Mouse (Mus musculus) layer of hippocampus, postnatal 36 days (tissue): ENCODE data around the gene Tac4. TPM values are rescaled to one million over a fixed set of nuclear protein-coding genes. Genes with fewer than 3 reads are reported as not detected.

Experiments used
- DNase-seq, 2 experiments: peaks; one replicate each; pipeline ENCODE4 v3.0.0; 2022
- total RNA-seq, 2 experiments: library from RNA; stranded (reverse); gene quantifications; 2 replicates each; pipeline ENCODE4 v1.2.3; 2021

The Tac4 gene
- total RNA-seq, 2 experiments from 2014 or later = not detected

DNA sequence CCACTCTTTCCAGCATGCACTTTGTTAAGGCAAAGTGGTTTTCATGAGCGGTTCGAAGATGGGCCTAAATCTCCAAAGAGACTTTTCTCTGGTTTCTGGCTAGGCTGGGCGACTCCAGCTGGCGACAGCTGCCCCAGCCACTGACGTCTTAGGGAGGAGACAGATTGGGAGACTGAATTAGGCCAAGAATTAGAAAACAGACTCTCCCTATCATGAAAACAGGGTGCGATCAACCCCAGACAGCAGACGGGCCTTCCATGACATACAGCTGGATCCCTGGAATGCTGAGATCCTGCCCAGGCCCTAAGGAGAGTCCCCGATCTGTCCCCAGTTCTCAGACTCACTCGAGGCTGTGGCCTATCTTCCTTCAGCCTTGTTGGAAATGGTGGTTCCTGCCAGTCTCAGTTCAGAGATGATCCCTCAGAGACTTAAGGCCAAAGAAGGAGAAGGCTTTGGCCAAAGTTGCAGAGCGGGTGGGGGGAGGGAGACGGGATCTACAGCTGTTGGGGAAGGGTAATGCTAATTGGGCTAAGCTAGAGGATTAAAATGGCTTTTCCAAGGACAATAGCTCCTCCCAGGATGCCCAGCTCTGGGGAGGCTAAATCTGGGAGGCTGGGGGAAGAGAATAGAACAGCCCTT is 2.6 kb downstream of the Tac4 start:
- no peak for DNase-seq

DNA sequence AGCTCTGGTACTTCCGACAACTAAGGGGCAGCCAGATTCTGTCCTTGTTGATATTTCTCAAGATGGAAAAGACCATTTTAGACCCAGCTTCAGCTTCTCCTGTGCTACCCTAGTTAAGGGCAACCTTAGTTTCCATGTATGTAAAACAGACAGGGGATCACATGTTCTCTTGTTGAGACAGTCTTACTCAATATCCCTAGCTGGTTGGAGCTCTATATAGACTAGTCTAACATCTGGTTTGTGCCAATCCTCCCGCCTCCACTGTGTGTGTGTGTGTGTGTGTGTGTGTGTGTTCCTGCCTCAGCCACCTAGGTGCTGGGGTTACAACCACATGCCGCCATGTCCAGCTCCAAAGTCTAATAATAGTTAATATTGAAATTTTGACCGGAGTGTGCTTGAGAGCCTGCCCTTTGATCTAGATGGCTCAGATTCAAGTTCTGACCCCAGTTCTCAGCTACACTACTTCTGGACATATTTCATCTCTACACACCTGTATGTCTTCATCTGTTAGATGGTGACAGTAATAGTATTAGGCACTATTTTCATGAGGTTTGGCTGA is 3.2 kb downstream of the Tac4 start:
- no peak for DNase-seq

DNA sequence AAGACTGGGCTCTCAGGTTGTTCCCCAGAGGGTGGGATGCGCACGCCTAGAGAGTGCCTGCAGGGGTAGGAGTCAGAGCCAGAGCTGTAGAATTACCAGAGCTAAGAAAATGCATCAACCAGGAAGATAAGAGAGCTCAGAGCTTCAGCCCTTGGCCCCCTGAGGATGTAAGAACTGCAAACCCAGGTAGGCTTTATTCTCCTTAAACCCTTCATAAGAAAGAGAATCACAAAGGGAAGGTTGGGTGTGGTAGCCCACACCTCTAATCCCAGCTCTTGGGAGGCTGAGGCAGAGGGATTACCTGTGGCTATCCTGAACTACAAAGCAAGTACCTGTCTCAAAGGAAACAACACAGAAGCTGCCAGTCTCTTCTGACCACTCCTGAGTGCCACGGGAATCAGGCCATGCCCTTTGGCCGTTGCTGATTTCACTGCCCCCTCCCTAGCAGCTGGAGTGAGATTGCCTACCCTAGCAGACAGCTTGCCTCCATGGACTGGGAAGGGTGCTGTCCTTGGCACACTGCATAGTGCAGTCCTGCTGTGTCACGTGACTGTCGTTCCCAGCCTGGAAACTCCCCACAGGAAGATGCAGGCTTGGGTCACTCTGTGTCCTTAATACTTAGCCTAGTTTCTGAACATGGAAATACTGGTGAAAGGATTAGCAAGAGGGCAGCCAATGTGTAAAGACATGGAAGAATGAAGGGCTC is 5.4 kb downstream of the Tac4 start:
- no peak for DNase-seq

DNA sequence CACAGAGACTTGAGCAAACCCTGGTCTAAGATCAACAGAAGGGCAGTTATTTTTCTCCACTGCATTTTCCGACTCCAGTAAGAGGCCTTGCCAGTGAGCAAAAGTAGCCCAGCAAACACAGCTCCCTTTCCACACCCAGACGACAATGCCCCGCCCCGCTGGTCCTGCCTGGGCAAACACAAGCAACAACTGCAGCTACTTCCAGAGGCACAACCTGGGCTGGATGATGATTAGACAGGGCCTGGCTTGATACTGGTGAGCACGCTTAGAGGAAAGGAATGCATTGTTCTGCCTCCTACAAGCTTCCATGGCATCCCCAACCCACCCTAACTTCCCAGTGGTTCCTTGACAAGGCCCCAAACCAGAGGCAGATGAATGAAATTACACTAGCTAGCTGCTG is 12.3 kb downstream of the Tac4 start:
- no peak for DNase-seq

DNA sequence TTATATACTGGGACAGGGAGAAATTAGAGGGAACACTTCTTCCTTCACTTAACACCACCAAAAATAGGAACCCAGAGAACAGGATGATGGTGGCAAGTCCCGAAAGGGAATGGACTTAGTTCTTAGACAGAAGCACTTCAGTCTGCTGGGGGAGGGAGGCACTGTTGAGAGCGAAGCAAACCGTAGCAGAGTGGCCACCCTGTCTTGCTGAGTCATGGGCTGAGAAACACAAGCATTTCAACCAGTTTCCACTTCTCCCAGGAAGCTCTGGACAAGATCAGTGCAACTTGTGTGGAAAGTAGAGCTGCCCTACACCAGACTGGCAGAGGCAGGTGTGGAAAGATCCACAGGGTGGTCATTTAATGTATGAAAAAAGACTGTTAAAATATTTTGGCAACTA is 13.3 kb downstream of the Tac4 start:
- no peak for DNase-seq

DNA sequence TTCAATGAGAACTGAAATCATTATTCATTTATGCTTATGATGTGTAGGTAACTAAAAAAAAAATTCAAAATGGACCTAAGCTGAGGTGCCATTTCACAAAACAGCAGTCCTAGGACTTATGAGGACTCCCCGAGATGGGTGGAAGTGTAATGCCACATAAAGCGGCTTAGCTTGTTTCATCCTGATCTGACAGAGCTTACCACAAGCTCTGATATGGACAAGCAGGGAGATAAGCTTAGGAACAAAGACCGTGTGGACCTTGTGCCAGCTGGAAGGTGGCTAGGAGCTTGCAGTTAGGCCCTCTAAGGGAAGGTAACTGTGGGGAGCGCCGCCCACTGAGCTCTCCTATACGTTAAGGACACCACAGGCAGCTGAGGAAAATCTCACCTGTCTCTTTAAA is 14.7 kb downstream of the Tac4 start:
- DNase-seq = no peak

DNA sequence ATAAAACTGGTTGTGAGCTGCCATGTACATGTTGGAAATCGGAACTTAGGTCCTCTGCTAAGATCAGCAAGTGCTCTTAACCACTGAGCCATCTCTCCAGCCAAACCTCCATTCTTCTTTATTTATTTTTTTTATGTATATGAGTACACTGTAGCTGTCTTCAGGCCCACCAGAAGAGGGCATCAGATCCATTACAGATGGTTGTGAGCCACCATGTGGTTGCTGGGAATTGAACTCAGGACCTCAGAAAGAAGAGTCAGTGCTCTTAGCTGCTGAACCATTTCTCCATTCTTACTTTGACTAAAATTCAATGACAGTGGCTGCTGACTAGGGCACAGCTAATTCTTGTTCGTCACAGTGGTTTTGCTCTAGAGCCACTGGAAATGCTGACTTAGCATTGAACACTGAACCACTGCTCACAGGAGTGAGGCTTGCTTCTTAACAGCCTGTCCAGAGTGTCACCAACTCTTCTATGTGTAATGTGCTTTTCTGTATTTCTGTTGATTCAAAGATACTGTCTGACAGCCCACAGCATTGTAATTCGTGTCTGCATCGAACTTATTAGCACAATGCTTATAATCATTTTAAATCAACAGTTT is 17.8 kb downstream of the Tac4 start:
- no peak for DNase-seq

DNA sequence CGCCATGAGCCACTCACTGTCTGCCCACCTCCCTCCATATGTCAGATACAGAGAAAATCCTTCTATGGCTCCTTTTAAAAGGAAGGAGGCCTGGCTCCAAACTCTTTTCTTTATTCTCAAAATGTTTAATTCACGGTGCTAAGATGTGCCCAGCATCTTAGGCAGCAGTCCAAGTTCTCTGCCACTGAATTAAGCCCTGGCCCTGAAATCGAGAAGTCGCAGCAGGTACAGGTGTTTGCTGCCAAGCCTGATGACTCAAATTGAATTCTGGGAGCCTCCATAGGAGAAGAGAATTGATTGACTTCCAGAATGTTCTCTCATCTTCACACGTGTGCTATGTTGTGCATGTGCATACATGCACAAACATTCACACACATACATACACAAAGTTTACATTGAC is 21.0 kb downstream of the Tac4 start:
- DNase-seq = no peak

DNA sequence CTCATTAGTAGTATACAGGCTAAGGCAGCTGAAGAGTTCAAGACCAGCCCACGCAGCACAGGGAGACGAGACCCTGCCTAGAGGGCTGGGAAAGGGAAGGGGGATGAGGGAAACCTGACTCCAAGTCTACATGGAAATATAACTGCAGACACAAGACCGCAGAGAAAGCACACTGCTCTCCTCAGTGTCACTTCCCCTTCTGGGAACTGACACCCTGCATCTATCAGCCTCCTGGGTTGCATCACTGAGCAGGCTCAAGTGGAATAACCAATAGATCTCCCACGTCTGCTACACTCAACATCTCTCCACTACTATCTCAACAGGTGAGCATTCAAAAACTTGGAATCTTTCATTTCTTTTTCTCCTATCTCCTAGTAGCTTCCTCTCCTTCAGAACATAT is 30.7 kb downstream of the Tac4 start:
- DNase-seq = no peak

DNA sequence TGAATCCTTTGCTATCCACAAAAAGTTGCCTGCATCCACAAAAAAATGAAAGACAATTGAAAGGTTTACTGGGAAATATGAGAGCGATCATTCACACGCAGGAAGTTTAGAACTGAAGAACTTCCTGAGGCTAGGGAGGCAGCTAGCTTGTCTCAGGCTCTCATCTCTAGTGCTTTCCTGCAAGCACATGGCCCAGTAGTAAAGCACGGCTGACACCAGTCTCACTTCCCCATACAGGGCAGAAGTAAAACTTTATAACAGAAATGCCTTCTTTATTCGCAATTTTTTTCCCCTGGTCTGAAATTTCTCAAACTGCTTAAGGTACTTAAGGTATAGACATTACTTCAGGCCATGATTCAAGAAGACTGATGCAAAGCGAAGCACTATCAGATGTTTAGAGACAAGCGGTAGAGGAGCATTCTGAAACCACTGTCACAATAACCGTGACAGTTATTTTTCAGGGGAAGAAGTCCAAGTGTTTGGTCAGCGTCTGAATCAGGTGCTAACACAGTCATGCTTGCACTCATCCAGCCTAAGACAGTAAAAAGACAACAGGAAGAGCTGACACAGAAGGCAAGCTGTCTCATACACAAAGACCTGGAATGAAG is 31.8 kb downstream of the Tac4 start:
- DNase-seq = no peak

DNA sequence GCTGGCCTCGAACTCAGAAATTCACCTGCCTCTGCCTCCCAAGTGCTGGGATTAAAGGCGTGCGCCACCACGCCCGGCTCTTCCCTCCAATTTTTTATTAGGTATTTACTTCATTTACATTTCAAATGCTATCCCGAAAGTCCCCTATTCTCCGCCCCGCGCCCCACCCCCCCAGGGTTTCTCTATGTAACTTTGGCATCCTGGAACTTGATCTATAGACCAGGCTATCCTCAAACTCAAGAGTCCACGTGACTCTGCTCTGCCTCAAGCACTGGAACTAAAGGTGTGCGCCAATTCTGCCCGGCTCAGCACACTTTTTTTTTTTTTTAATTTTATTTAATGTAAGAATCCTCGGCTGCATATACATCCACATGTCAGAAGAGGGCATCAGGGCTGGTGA is 34.4 kb downstream of the Tac4 start:
- DNase-seq = no peak

DNA sequence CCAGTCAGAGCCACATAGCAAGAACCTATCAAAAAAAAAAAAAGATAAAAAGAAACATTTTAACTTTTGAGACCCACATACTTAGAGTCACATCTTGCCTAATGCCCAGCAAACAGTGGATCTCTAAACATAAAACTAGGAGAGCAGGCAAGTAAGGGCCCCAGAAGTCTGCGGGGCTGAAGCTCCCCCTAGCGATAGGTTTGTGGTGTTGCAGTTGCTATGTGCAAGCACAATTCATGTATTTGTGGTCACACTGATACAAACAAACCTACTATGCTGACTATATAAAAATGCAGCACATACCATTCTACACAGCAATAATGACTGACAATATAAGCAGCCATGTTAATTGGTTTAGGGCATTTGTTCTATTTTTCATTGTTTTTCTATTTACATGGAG is 36.8 kb downstream of the Tac4 start:
- DNase-seq = no peak

DNA sequence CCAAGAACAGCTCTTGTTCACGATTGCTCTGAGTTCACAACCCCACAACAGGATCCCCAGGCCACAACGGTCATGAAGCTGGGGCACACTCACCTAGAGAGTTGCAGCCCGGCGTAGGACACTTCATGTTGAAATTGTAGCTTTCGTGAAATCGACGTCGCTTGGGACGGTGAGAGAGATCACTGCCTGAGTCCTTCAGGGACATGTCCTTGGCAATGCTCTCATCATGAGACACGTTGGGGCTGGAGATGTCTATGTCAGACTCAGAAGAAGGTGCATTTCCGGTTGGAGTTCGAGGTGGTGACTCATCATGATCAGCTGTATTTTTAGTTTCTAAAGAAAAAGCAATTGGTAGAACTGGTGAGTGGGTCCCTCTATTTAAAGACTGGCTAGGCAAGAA is 38.6 kb downstream of the Tac4 start:
- no peak for DNase-seq

DNA sequence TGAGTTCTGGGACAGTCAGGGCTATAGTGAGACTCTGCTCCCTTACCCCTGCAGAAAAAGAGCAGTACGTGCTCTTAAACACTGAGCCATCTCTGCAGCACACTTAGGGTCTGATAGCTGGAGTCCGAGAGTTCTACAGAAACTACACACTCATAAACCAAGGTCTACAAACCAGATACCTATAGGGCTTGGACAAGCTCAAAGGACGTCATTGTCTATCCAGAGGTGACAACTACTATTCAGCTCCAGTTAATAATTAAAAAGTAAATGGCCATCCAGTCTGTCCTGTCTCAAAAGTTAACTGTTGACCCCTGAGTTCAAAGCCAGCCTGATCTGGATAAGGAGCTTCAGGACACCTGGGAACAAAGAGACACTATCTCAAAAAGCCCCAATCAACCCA is 40.4 kb downstream of the Tac4 start:
- no peak for DNase-seq

DNA sequence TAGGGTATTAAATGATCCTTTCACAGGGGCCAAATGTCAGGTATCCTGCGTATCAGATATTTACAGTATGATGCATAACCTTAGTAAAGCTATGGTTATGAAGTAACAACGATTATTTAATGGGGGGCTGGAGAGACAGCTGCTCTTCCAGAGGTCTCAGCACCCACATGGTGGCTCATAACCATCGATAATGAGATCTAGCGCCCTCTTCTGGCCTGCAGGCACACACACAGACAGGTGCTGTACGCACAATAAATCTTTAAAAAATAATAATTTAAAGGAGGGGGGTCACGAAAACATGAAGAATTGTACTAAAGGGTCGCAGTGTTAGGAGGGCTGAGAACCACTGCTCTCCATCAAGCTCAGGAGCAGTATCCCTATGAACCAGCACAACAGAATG is 44.3 kb downstream of the Tac4 start:
- no peak for DNase-seq

DNA sequence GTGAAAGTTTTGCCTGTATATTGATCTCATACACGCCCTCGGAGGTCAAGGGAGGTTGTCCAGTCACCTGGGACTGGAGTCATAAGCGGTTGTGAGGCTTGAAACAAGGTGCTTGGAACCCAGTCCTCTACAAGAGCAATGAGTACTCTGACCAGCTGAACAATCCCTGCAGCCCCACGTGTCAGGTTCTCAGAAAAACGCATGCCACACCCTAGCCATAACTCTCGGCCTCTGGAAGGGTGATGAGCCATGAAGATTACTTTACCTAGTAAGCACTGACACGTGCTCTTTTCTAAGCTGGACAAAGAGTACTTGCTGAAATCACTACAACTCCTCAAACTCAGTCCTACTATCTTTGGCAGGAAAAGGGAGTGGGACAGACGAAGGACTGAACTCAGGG is 46.2 kb downstream of the Tac4 start:
- DNase-seq = no peak

DNA sequence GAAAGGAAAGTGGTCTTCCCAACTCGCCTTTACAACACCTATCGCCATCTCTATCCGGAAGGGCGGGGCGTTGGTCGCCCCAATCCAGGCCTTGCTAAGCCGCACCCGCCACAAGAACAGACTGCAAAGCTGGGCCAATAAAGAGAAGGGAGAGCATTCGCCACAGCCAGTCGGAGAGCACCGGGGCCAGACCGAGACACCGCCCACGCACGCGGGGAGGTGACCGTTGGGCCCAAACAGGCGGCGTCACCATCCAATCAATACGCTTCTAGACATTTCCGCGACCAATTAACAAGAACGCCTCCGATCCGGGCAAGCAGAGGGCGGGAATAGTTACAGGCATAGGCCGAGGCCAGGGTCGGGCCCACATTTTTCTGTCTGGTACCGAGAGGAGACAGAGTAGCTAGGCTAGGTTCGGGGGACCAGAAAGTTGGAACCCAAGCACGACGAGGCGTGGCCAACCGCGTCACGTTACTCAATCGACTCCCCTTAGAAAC is 48.2 kb downstream of the Tac4 start:
- DNase-seq = peak; percentile 95 to 97

DNA sequence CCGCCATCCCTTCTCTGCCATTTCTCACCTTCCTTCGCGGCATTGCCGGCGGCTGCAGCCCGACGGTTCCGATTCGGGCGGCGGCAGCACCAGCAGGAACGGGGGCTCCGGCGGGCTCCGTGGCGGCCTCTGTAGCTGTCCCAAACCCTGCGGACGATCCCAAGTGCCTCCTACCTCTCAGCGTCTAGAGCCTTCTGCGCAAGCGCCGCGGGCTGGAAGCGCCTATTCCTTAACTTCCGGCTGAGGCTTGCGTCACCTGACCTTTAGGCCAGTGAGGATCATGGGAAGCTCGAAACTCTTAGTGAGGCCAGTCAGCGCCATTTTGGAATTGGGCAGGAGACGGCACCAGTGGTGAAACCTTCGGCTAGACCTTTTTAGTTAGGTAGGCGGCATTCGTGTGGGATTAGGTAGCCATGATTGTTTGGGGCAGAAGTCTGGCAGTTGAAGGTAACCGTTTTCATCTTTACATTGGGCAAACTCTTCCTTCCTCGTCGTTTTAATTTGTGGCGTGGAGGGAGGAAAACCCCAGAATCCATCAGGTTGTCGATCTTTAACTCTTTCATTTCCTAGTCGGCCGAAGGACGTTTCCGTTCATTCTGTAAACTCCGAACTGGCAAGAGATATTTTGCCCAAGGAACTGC is 48.8 kb downstream of the Tac4 start, which contains the start of gene Kat7:
TSS of gene Kat7 (minus strand) at position 240 of the 641 bp plus-strand sequence.
- peak; percentile 97 to 98 for DNase-seq

DNA sequence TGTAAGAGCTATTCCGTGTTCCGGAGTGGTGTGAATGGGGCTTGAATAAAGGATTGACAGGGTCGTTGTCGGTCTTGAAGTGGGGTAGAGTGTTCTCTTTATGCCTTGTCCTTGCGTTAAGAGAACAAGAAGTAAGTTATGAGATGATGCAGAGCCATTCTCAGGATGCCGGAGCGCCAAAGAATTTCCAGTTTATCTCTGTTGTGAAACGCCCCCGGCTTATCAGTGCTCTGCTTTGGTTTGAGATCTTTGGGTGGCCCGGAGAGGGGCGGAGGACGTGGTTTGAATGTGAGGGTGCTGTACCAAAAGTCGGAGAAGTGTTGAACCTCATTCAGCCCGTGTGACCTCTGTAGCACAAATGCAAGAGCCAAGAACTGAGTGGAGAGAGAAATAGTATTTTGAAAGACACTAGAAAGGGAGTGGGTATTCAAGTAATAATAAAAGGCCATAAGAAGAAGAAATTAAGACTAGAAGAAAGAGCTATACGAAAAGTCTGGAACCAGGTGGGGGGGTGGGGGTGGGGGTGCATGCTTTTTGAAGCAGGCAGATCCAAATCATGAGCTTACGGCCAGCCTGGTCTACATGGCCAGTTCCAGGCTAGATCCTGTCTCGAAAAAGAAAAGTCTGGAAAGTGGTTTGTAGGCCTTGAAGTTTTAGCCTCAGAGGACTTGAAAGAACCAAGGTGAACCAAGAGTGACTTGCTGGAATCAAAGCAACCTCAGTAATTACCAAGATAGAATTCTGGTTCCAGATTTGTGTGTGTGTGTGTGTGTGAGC is 49.5 kb downstream of the Tac4 start:
- DNase-seq = no peak

DNA sequence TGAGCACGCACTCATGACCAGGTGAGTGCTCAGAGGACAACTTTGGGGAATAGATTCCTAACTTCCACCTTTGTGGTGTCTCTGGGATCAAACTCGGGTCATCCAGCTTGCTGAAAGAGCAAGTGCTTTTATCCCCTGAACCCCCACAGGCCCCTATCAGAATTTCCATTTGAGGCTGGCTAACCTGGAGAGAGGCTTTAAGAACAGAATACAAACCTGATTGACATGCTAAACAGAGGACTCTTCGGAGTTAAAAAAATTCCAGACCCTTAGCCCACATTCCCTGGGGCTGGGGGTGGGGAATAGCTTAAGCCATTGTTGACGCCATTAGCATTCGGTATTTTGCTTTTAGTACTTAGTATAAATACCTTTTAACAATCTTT is 50.1 kb downstream of the Tac4 start:
- no peak for DNase-seq

DNA sequence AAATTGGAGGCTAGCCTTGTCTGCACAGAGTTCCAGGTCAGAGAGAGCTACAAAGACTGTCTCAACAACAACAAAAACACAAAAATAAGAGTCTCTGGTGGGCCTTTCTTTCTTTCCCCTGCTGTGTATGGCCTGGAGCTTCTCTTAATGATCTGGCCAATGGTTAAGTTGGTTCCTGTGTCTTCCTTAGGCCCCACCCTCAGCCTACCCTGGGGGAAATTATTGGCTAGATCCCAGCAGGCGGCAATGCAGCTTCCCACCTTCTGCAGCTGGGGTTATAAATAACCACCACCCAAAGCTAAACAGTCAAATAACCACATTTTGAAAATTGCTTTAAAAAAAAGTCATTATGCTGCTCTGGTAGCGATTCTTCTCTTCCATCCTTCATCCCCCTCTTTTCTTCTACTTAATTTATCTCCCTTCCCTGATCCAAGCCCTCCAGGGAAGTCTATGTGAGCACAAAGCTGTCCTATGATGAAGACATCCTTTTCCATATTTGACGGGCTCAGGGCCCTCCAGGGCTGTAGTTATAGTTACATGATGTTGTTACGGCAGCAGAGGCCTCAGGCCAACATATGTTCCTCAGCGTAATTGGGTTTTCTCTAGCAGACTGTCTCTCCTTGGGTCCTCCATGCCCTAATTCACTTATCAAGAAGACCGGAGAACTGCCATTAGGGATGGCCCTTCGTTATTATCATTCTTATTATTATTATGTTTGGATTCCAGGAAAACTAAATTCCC is 54.1 kb downstream of the Tac4 start:
- no peak for DNase-seq
